Mouse (Mus musculus) 3T3-L1 (cell line): Measurements from ENCODE around the gene Gm43064.
"Not testable (repeated sequence)": the region's sequence is repeated elsewhere in the genome, so short reads cannot be mapped to it uniquely, and the experiment has no call there.

ENCODE experiments used
- DNase-seq: peaks from one replicate; pipeline ENCODE4 v3.0.0-alpha.2; 2015; ENCODE audit warnings: low read depth, low spot score

Gene Gm43064

GRCm38 (mm10) chr3:103808891-103809798 is at the start of gene Gm43064, which contains the start of the genes Dclre1b and Ap4b1:
Gm43064 (plus strand) TSS chr3:103809573.
Dclre1b (minus strand) TSS chr3:103809444.
Ap4b1 (plus strand) TSS chr3:103809520.
- DNase-seq = peak; percentile 93

DNA sequence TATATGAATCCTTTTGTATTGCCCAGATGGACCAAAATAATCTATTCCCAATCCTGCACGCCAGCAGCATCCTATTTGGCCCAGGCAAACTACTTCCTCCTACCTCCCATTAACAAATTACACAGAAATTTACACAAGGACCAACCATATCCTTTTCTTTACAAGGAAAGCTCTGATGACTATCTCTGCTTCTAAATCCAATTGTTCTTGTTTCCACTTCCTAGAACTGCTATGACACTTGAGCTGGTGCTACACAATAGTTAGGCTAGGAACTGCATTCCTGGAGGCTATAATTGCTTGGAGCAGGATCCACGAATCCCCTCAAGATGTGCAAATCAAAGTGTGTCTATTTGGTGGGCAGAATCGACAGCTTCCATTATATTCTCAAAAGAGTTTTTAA is 42.6 kb upstream of the Gm43064 start:
- no peak for DNase-seq

- DNase-seq = peak; percentile 72
These were observed 37.7 kb upstream of the Gm43064 start for GRCm38 (mm10) chr3:103771531-103772130.

- DNase-seq = no peak
These were observed 36.5 kb upstream of the Gm43064 start for GRCm38 (mm10) chr3:103772846-103773245.

- DNase-seq = no peak
These were observed 35.9 kb upstream of the Gm43064 start for GRCm38 (mm10) chr3:103773508-103773907.

DNA sequence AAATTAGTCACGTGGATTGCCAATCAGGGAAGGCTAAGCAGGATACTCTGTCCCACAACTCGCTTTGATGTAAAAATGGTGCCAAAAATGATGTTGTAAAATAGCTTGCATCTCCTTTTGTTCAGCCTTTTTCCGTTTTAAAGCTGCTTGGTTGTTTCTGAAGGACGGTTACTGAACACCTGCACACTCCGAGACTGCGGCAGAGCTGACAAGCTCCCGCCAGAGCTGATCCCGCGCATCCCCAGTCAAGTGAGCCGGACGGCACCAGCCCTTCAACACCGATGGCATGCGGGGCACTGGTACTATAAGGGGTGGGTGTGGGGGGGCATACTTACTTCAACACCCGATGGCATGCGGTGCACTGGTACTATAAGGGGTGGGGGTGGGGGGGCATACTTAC is 35.4 kb upstream of the Gm43064 start:
- DNase-seq = no peak

- no peak for DNase-seq
These were observed 31.4 kb upstream of the Gm43064 start for GRCm38 (mm10) chr3:103777940-103778339.

DNA sequence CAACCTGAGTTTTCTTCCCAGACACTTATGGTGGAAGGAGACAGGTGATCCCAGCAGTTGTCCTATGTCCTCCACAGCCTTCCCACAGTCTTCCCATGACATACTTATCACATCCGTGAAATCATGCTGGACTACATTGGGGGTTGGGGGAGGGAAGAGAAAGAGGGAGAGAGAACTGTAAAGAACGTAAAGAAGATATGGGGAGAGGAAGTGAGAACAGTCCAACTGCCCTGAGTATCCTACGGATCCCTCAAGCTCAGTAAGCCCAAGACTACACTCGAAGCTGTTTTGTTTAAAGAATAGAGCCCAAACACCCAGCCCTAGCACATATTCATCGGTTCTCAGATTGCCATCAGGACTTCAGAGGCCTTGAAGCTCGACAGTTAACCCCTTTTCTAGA is 30.7 kb upstream of the Gm43064 start:
- no peak for DNase-seq

DNA sequence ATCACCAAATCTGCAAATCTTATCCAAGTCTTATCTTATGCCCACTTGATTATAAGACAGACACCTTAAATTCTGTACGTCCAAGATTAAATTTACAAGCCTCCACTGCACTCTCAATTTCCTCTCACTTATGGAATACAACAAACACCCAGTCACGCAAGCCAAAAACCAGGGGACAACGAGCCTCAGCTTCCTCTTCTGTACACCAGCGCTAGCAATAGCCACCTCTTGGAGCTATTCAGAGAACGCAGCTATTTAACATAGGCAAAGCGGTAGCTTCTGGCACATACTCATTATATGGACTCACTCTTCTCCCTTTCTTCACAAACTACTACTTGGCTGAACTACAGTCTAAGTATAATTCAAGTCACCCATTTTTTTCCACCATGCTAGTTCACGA is 30.2 kb upstream of the Gm43064 start:
- DNase-seq = no peak

GRCm38 (mm10) chr3:103780271-103780670 is 29.1 kb upstream of the Gm43064 start:
- DNase-seq = no peak

DNA sequence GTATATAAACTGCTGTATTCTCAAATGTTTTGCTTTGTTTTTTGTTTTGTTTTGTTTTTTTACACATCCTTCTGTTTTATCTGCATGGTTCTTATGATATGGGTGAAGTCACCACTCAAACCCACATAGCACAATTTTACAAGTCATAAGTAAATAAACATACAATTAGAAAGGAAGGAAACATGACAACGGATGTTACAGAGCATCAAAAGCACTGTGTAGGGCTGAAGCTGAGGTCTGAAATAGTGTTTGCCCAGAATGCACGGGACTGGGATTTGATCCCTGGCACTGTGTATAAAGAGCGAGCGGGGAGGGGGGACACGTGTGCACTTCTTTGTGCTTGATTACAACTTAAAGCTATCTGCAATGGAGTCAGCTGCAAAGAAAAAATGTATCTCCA is 28.6 kb upstream of the Gm43064 start:
- DNase-seq = no peak

GRCm38 (mm10) chr3:103782844-103783609 is 26.3 kb upstream of the Gm43064 start:
- DNase-seq = no peak

DNA sequence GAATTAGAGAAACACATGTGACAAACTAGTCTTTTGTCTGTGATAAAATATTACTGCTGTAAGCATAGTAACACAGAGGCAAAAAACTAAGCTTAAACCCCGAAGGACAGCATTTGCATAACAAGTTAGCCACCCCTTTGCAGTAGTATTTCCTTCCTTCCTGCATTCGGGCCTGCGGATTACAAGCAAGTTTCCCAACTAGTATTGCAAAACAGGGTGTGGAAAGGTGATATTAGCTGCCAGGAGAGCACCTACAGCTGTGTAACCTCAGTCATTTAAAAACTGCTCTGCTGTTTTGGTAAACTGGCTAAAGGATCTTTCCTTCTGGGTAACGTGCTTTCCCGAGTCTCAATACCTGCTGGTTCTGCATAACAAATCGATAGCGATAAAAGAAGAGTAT is 22.1 kb upstream of the Gm43064 start:
- DNase-seq = no peak

DNA sequence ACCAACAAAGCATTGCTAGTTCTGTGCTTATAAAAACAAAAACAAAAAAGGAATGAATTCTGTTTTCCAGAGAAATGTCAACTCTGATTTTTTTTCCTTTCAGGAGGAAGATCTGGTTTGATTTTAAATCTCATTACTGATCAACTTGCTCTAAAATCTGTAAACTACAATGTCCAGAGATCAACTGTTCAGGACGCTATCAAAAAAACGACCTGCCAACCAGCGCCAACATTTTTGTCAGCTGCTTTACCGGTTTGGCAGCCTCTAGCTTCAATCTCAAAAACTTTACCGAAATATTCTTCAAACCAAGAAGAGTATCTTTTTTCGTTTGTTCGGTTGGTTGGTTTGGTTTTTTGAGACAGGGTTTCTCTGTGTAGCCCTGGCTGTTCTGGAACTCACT is 20.3 kb upstream of the Gm43064 start:
- DNase-seq = no peak

- DNase-seq = peak; percentile 71
These were observed 19.5 kb upstream of the Gm43064 start for GRCm38 (mm10) chr3:103789891-103790345.

DNA sequence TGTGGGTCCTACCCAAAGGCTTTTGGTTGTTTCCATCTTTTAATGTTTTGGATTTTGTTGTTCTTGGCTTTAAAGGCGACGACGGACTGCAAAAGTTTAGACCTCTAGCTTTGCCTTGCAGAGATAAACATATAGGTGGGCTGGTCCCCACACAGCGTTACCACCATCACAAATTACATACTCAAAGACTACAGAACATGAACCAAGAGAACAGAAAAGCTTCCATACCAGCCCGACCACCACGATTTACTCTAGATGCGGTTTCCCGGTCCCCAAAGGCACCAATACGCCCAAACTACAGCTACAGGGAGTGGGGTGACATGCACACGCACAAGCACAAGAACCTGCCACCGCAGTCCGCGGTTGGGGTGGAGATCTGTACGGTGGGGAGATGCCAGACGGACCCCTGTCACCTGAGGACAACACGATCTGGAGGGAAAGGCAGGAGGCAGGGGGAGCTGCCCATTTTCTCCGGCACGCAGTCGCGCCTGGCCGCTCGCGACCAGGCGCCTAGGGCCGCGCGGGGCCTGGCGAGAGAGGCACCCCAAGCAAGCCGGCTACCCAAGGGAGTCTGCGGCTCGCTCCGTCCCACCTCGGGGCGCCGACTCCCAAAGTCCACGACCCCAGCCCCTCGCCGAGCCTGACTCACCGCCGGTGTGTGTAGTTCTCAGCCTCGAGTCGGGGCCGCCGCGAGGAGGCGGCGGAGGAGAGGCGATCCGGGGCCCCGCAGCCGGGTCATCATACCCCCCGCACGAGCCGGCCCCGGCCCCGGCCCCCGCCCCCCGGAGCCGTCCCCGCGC is 18.8 kb upstream of the Gm43064 start:
- no peak for DNase-seq

- DNase-seq = peak; percentile 88
These were observed 17.9 kb upstream of the Gm43064 start, which contains the start of gene Hipk1 for GRCm38 (mm10) chr3:103791230-103792110. Hipk1 (minus strand) TSS chr3:103791563.

GRCm38 (mm10) chr3:103792111-103792406 is 17.3 kb upstream of the Gm43064 start:
- not testable (repeated sequence) for DNase-seq

DNA sequence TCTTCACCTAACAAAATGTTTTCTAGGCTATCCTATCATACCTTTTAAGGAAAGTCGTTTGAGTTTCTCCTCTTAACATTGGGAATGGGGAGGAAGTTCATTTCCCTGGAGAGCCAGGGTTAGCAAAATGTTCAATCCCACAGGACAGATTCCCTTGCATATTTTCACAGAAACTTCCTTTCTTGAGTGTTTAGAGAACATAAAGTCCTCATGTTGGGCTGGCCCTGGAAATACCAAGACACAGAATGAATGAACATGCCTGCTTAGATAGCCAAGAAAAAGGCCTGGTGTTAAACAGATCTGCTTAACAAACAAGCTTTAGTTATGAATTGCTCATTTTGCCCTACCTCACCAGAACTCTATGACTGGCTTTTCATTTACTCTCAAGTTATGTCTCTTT is 16.8 kb upstream of the Gm43064 start:
- DNase-seq = no peak

DNA sequence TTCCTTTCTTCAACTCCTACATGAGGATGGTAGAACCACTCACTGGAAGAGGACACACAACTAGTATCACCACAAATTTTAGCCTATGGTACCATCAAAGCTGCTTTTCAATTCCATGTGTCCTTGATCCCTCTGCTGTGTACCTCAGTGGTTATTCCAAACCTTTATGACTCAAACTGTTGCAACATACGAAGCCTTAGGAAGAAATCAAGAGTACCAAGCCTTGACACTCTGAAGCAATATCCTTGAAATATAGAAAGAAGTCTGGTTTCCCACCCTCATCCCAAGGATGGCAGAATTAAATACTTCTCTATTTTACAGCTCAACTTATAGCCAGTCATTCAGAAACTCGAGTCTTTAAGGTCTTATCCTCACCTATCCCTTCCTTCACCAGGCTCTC is 13.0 kb upstream of the Gm43064 start:
- DNase-seq = no peak
